Mouse (Mus musculus) myocyte (in vitro differentiated cells): ENCODE results near the gene Nat8f2. TPM values are rescaled to one million over a fixed set of nuclear protein-coding genes. Genes with fewer than 3 reads are reported as not detected.
"Not testable (repeated sequence)": the region's sequence is repeated elsewhere in the genome, so short reads cannot be mapped to it uniquely, and the experiment has no call there.

Experiments used
- H3K27me3 ChIP-seq: one replicate; pipeline ENCODE4 v1.6.1; 2011; ENCODE audit not compliant: control insufficient read depth, insufficient read depth, insufficient read length
- H3K36me3 ChIP-seq: one replicate; pipeline ENCODE4 v1.6.1; 2011; ENCODE audit not compliant: control insufficient read depth, insufficient read depth
- H3K4me2 ChIP-seq: one replicate; pipeline ENCODE4 v1.6.1; 2011; ENCODE audit warnings: low read depth, control low read depth
- H3K4me3 ChIP-seq: one replicate; pipeline ENCODE4 v1.5.1; 2011; ENCODE audit warnings: mild to moderate bottlenecking, control low read depth, moderate library complexity
- H3K79me2 ChIP-seq: one replicate; pipeline ENCODE4 v1.6.1; 2011; ENCODE audit not compliant: control insufficient read depth, insufficient read depth
- H3ac ChIP-seq: one replicate; pipeline ENCODE4 v1.6.1; 2011; ENCODE audit not compliant: control insufficient read depth, insufficient read length
- CEBPB ChIP-seq: IDR thresholded peaks from 2 replicates; pipeline ENCODE4 v1.6.1; 2011; ENCODE audit warnings: mild to moderate bottlenecking, moderate library complexity; ENCODE audit not compliant: poor library complexity, insufficient read depth, severe bottlenecking
- E2F4 ChIP-seq: IDR thresholded peaks from one replicate; pipeline ENCODE4 v1.6.1; 2011; ENCODE audit warnings: mild to moderate bottlenecking, control low read depth, moderate library complexity; ENCODE audit not compliant: insufficient read depth
- MAX ChIP-seq: IDR thresholded peaks from one replicate; pipeline ENCODE4 v1.6.1; 2011; ENCODE audit warnings: low read depth, mild to moderate bottlenecking, control low read depth
- MYOD1 ChIP-seq, 3 experiments: IDR thresholded peaks; one replicate each; pipeline ENCODE4 v1.6.1; 2011; ENCODE audit warnings: control low read depth in 2 of 3, low read depth in 2 of 3, mild to moderate bottlenecking in 2 of 3, moderate library complexity in 1 of 3; ENCODE audit not compliant: insufficient read length in 2 of 3, control insufficient read depth in 1 of 3
- MYOG ChIP-seq, 3 experiments: IDR thresholded peaks; one replicate each; pipeline ENCODE4 v1.6.1; 2011; ENCODE audit warnings: control low read depth in 2 of 3, low read depth in 2 of 3, mild to moderate bottlenecking in 2 of 3; ENCODE audit not compliant: insufficient read length in 2 of 3, control insufficient read depth in 1 of 3, insufficient read depth in 1 of 3
- POLR2A ChIP-seq: IDR thresholded peaks from one replicate; pipeline ENCODE4 v1.6.1; 2011; ENCODE audit warnings: low read depth, mild to moderate bottlenecking, control low read depth, moderate library complexity; ENCODE audit not compliant: insufficient read length
- POLR2AphosphoS2 ChIP-seq: IDR thresholded peaks from one replicate; pipeline ENCODE4 v1.6.1; 2011; ENCODE audit warnings: low read depth, control low read depth; ENCODE audit not compliant: insufficient read length
- REST ChIP-seq: IDR thresholded peaks from one replicate; pipeline ENCODE4 v1.6.1; 2011; ENCODE audit warnings: mild to moderate bottlenecking, control low read depth, moderate library complexity; ENCODE audit not compliant: insufficient read depth, insufficient read length
- SRF ChIP-seq: IDR thresholded peaks from one replicate; pipeline ENCODE4 v1.6.1; 2011; ENCODE audit warnings: low read depth; ENCODE audit not compliant: control insufficient read depth, insufficient read length
- TCF12 ChIP-seq: IDR thresholded peaks from one replicate; pipeline ENCODE4 v1.6.1; 2011; ENCODE audit warnings: mild to moderate bottlenecking, control low read depth; ENCODE audit not compliant: poor library complexity, insufficient read depth, severe bottlenecking
- TCF3 ChIP-seq: IDR thresholded peaks from one replicate; pipeline ENCODE4 v1.6.1; 2011; ENCODE audit warnings: low read depth, control low read depth; ENCODE audit not compliant: insufficient read length
- USF1 ChIP-seq: IDR thresholded peaks from one replicate; pipeline ENCODE4 v1.6.1; 2011; ENCODE audit warnings: low read depth, mild to moderate bottlenecking, control low read depth, moderate library complexity
- polyA plus RNA-seq: library from polyadenylated mRNA; unstranded; fragments of >200 nt; fragmentation: generic; extraction: Trizol; gene quantifications from one replicate; pipeline ENCODE4 v1.2.1, GENCODE M21; 2012; ENCODE audit warnings: missing spikeins

Gene Nat8f2
- polyA plus RNA-seq, result not detected

DNA sequence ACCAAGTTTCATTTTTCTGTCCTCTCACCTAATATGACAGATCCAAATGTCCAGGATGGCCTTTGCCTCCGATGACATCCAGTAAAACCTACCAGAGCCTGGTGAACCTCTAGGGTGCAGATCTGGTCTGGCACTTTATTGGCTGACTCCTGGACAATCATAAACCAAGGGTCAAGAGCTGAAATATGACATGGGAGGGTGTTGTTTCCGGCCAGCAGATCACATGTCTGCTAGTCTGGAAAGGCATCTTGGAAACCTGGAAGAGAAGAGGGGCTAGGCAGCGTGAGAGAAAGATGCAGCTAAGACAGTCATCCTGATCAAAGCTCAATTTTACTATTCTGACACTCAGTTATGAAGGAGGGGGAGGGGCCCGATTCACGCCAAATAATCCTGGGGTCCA lies at the start of gene Nat8f2:
Gene Nat8f2 (minus strand): TSS at position 153 of the 400 bp plus-strand sequence.
- H3K79me2 ChIP-seq, H3K4me3 ChIP-seq, H3K4me2 ChIP-seq, H3K36me3 ChIP-seq, H3K27me3 ChIP-seq, H3ac ChIP-seq: not testable (repeated sequence)

DNA sequence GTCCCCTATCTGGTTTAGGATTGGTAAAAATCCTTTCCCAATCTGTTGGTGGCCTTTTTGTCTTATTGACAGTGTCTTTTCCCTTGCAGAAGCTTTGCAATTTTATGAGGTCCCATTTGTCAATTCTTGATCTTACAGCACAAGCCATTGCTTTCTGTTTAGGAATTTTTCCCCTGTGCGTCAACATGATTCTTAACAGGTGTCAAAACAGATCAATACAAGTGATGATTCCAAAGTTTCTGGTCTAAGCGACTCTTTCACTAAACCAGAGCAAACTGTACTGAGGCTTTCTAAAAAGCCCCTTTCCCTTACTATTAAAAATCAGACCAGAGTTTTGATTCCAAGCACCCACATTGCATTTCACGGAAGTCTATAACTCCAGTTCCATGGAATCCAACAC lies 49.4 kb upstream of the Nat8f2 start:
- not testable (repeated sequence) for H3K36me3 ChIP-seq, H3ac ChIP-seq, H3K27me3 ChIP-seq, H3K4me3 ChIP-seq, H3K4me2 ChIP-seq
- H3K79me2 ChIP-seq, result peaks cover 13% of the 10 kb centered on the region

DNA sequence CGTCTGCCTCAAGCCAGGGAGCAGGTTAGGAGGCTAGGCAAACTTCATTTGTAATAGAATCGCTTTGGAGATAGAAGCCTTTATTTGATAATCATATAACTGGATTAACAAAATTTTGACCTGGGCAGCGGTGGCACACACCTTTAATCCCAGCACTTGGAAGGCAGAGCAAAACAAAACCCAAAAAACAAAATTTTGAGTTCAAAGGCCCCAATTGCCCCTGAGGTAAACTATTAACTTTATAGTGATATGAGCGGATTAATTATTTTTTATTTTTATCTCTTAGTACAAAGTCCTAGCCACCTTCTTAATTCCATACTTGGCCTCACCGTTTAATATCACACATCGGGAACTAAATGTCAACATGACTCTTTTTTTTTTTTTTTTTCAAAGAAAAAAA lies 47.6 kb upstream of the Nat8f2 start:
- peak overlapping the region; percentile 96 for H3K4me2 ChIP-seq

DNA sequence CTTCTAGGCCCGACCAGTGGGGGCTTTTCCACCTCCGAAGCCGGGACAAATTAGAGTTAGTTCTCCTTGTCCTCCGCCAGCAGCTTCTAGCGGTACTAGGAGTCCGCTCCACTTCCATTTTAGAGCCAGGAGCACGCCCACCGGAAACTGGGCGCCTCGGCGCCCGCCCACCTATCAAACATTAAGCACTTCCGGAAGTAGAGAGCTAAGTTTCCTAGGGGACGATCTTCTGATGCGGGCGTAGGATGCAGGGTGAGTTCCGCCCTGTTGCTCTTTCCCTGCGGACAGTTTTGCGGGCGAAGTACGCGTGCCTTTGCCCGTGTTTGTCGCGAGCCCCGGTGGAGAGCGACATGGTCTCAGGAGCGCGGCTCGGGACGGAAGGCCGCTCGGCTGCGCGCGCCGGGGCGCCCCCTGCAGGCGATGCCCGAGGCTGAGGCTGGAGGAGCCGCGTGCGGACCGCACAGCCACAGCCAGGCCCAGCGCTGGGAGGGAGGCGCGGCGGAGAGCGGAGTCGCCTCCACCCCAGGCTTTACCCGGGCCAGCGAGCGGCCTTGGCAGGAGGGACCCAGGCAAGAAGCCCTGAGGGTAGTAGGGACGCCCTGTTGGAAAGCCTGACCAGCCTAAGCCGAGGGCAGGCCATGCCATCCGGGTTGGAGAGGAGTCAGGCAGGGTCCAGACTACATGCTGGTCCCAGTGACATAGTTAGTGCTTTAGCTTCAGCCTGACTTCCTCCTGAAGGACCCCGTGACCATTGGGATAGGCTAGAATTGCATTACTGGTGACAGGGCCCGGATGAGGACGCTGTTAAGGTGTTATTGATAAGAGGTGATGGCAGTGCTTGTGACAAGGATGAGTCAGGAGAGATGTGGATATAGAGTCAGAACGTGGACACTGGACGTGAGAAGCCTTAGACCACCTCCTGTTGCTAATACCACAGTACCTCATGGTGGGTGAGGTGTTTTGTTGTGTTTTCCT lies 46.9 kb upstream of the Nat8f2 start, which contains the start of gene Nat8f1:
Gene Nat8f1 (minus strand): TSS at position 149 of the 975 bp plus-strand sequence.
- Histone ChIP-seq H3K4me2 (peak within 1 kb of the TSS; percentile 96), H3ac (peak within 1 kb of the TSS; percentile 79), H3K4me3 (peak within 1 kb of the TSS; percentile 75), H3K79me2 (peaks cover 13% of the 10 kb centered on the region)
- TF ChIP-seq USF1 (peak; percentile 54), POLR2AphosphoS2 (peak; percentile 20), POLR2A (peak; percentile 68)
- H3K27me3 ChIP-seq, H3K36me3 ChIP-seq: not testable (repeated sequence)

More for the DNA sequence above, 47.6 kb upstream of the Nat8f2 start:
- H3K27me3 ChIP-seq, result no peaks in the 10 kb centered on the region
- peak overlapping the region; percentile 79 for H3ac ChIP-seq
- H3K36me3 ChIP-seq, result no peaks in the 10 kb centered on the region
- peak overlapping the region; percentile 75 for H3K4me3 ChIP-seq
- no peak for TF ChIP-seq REST
- no peak for TF ChIP-seq TCF3
- TF ChIP-seq USF1, result no peak
- TF ChIP-seq E2F4, result no peak
- no peak for TF ChIP-seq CEBPB
- no peak for TF ChIP-seq POLR2A
- TF ChIP-seq POLR2AphosphoS2, result no peak
- no peak for TF ChIP-seq TCF12
- no peak for TF ChIP-seq MAX
- TF ChIP-seq MYOD1 (IDR thresholded peaks at IDR 0.05; ENCODE audit: control insufficient read depth in 1 of 3, insufficient read length in 2 of 3, low read depth in 2 of 3), result no peak
- TF ChIP-seq MYOG (IDR thresholded peaks at IDR 0.05; ENCODE audit: control insufficient read depth in 1 of 3, insufficient read depth in 1 of 3, insufficient read length in 2 of 3, low read depth in 2 of 3), result no peak
- no peak for TF ChIP-seq SRF
- peaks cover 13% of the 10 kb centered on the region for H3K79me2 ChIP-seq

DNA sequence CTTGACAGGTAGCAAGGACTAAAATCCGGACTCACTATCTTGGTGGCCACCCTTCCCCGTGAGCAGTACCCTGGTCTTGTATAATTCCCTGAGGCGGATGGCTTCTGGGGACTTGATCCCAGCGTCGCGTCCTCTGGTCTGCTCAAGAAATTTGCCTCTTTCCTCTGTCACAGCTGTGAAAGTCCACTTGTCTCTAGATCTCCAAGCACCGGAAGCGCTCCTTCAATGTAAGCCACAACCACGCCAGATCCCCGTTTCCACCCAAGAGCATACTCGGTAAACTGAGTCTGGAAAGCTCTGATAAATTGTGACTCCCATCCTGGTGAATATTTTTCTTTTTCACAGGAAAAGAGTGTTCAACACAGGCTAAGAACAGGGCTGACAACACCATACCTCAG lies 46.2 kb upstream of the Nat8f2 start:
- H3K36me3 ChIP-seq, result no peaks in the 10 kb centered on the region
- peak overlapping the region; percentile 75 for H3K4me3 ChIP-seq
- TF ChIP-seq POLR2A (no peak), TCF3 (no peak)
- H3K27me3 ChIP-seq, result no peaks in the 10 kb centered on the region
- H3ac ChIP-seq, result peak overlapping the region; percentile 79
- H3K4me2 ChIP-seq, result peak overlapping the region; percentile 96
- peaks cover 13% of the 10 kb centered on the region for H3K79me2 ChIP-seq

DNA sequence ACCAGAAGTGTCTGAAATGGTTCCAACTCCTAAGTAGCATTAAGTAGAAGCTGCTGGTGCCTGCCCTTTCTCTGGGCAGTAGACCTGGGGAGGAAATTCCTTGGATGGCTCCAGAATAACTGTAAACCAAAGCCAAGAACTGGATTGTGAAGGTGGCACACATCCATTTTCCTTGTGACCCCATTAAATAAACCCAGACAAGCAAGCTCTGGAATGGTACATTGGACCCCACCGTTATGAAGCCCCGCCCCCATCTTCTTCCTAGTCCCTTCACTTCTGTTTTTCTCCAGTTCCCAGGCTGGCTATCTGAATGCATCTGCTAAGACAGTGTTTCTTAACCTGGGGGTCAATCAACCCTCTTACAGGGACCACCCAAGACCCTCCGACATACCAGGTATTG lies 42.6 kb upstream of the Nat8f2 start, which contains the start of gene Tprkb:
Gene Tprkb (plus strand): TSS at position 279 of the 400 bp plus-strand sequence.
- Histone ChIP-seq H3K27me3 (peaks cover 7% of the 10 kb centered on the region), H3K79me2 (peaks cover 6% of the 10 kb centered on the region), H3ac (no peak within 1 kb of the TSS), H3K4me2 (no peak within 1 kb of the TSS), H3K36me3 (no peaks in the 10 kb centered on the region), H3K4me3 (no peak within 1 kb of the TSS)
- TF ChIP-seq POLR2A (no peak), MYOD1 (IDR thresholded peaks at IDR 0.05; ENCODE audit: control insufficient read depth in 1 of 3, insufficient read length in 2 of 3, low read depth in 2 of 3) (no peak), POLR2AphosphoS2 (no peak)
